Mouse (Mus musculus): ENCODE data around the gene Disp2. TPM values are rescaled to one million over a fixed set of nuclear protein-coding genes. Genes with fewer than 3 reads are reported as not detected.

Gene Disp2
- total and polyA plus RNA-seq, 3 experiments = 0.15 to 0.43 TPM; not detected in 1

DNA sequence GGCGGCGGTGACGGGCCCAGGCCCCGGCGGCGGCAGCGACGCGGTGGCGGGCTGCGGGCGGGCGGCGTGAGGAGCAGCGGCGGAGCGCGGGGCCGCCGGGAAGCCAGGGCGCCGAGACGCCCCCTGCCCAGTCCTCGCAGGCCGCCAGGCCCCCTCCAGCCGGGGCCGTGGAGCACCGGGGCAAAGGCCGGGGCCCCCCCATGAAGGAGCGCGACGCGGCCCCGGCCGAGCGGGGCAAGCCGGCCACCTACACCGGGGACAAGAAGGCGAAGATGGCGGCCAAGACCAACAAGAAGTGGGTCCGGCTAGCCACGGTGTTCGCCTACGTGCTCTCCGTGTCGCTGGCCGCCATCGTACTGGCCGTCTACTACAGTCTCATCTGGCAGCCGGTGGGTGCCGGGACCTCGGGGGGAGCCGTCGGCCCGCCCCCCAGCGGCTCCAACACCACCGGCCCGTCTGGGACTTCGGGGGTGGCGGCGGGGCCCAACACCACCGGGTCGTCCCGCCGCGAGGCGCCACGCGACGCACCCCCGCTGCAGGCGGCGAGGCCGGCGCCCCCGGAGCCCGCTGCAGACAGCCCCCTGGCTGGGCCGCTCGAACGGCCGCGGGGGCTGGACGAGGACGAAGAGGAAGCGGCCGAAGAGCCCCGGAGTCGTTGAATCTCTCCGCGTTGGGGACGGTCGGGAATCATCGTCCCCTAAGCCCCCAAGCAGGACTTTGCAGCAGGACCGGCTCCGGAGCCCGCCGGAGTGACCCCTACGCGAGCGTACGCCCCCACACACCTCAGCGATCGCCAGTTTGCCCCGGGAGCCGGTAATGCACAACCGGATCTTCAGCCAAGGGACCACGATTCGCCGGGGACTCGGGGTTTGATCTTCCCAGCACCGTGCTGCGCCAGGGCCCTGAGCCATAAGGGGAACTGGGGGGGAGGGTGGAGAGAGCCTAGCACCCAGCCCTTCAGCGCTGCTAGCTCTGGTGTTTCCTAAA is 33.3 kb upstream of the Disp2 start:
- H3K36me3 ChIP-seq (ENCODE audit: control insufficient read depth in 1 of 2, insufficient read depth in 2 of 2, low read length in 2 of 2) = peaks cover 3 to 11% of the 10 kb centered on the region in 2 experiments; a peak in 3 of 4 replicates
- H3K9ac ChIP-seq (ENCODE audit: control insufficient read depth, low read depth, low read length, poor library complexity, severe bottlenecking) = peak overlapping the region; percentile 81
- peak overlapping the region; percentile 33 for H3K27ac ChIP-seq (ENCODE audit: control insufficient read depth, low read depth, low read length)
- peaks cover 25% of the 10 kb centered on the region for H3K79me2 ChIP-seq (ENCODE audit: control insufficient read depth, insufficient read depth, low read length, poor library complexity)
- no peaks in the 10 kb centered on the region for H3K27me3 ChIP-seq (ENCODE audit: control insufficient read depth in 1 of 2, insufficient read depth in 2 of 2, low read length in 2 of 2)
- H3K4me1 ChIP-seq (ENCODE audit: control insufficient read depth in 1 of 2, insufficient read depth in 2 of 2, low read length in 2 of 2) = peaks cover 0 to 11% of the 10 kb centered on the region in 2 experiments; a peak in 3 of 4 replicates
- H3K9me3 ChIP-seq (replicated peaks; ENCODE audit: insufficient read depth, low read length) = no peaks in the 10 kb centered on the region
- H3K4me3 ChIP-seq (ENCODE audit: control insufficient read depth in 1 of 2, insufficient read depth in 1 of 2, low read depth in 2 of 2, low read length in 2 of 2) = peak overlapping the region; percentile 65 to 98
- TF ChIP-seq MXI1 (IDR thresholded peaks at IDR 0.05; ENCODE audit: low read depth, low read length) = peak; percentile 28; the same call in 1 of the 2 replicates
- no peak for TF ChIP-seq E2F4 (IDR thresholded peaks at IDR 0.05; ENCODE audit: borderline replicate concordance, low read depth, low read length)
- no peak for TF ChIP-seq MYB (IDR thresholded peaks at IDR 0.05; ENCODE audit: low read depth, low read length)
- TF ChIP-seq KAT2A (conservative IDR thresholded peaks at IDR 0.05; ENCODE audit: low read depth, low read length) = no peak
- 0 out of 2 replicates have a peak, but pooled peaks have one; percentile 12 for TF ChIP-seq TCF12 (IDR thresholded peaks at IDR 0.05; ENCODE audit: low read depth, low read length)
- 0 out of 2 replicates have a peak, but pooled peaks have one; percentile 41 for TF ChIP-seq UBTF (IDR thresholded peaks at IDR 0.05; ENCODE audit: borderline replicate concordance, insufficient read depth, low read depth, low read length)
- no peak for TF ChIP-seq ETS1 (IDR thresholded peaks at IDR 0.05; ENCODE audit: low read depth, low read length)
- peak; percentile 64; the same call in 1 of the 2 replicates for TF ChIP-seq SIN3A (IDR thresholded peaks at IDR 0.05; ENCODE audit: low read length)
- no peak for TF ChIP-seq MEF2A (IDR thresholded peaks at IDR 0.05; ENCODE audit: extremely low read depth, insufficient replicate concordance, low read depth, low read length, poor library complexity, severe bottlenecking)
- TF ChIP-seq HCFC1 (IDR thresholded peaks at IDR 0.05; ENCODE audit: low read depth, low read length) = peak; percentile 19; the same call in 1 of the 2 replicates
- TF ChIP-seq CTCF (IDR thresholded peaks at IDR 0.05 in 2 of 3, conservative IDR thresholded peaks at IDR 0.05 in 1 of 3; ENCODE audit: control insufficient read depth in 1 of 3, insufficient read depth in 1 of 3, low read depth in 2 of 3, low read length in 3 of 3, poor library complexity in 1 of 3, severe bottlenecking in 1 of 3) = peak in 1 of 3 experiments; percentile 1; a peak in 1 of 6 replicates
- peak; percentile 76 for DNase-seq (ENCODE audit: low read depth, low spot score)

DNA sequence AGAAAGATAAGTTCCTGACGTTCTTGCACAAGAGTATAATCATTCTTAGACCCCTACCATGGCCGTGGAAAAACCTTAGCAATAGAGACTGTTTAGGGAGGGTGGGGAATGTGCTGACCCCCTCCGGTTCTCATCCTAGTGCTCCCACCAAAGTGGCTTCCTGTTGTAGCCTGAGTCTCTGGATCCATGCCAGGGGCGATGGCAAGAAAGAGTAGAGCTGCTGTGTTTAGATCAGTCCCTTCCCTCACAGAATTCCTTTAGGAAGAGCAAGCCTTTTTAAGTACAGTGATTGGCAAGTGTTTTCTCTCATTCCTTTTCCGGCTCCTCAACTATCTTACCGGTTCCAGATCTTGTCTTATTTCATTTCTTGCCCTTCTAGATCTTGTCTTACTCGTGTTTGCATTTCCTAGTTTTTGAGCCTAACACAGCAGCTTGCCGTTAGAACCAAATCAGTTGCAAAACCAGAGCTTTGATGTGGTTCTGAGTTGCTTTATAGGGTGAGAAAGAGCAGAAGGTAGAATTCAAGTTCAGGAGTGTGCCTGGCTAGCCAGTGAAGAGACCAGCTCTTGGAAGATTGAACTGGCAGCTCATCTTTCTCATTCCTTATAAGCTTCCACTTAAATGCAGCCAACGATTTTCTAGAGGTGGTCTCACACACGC is 32.1 kb upstream of the Disp2 start:
- no peak overlapping the region for H3K27ac ChIP-seq (ENCODE audit: control insufficient read depth, low read depth, low read length)
- H3K36me3 ChIP-seq (ENCODE audit: control insufficient read depth in 1 of 2, insufficient read depth in 2 of 2, low read length in 2 of 2) = peaks cover 3 to 23% of the 10 kb centered on the region in 2 experiments; a peak in 3 of 4 replicates
- H3K4me3 ChIP-seq (ENCODE audit: control insufficient read depth in 1 of 2, insufficient read depth in 1 of 2, low read depth in 2 of 2, low read length in 2 of 2) = peak overlapping the region; percentile 65 to 98
- H3K9ac ChIP-seq (ENCODE audit: control insufficient read depth, low read depth, low read length, poor library complexity, severe bottlenecking) = peak overlapping the region; percentile 81
- H3K9me3 ChIP-seq (replicated peaks; ENCODE audit: insufficient read depth, low read length) = no peaks in the 10 kb centered on the region
- H3K4me1 ChIP-seq (ENCODE audit: control insufficient read depth in 1 of 2, insufficient read depth in 2 of 2, low read length in 2 of 2) = peaks cover 4 to 20% of the 10 kb centered on the region in 2 experiments
- TF ChIP-seq BHLHE40 (IDR thresholded peaks at IDR 0.05; ENCODE audit: borderline replicate concordance, low read depth, low read length) (no peak), MAZ (IDR thresholded peaks at IDR 0.05; ENCODE audit: low read depth, low read length) (0 out of 2 replicates have a peak, but pooled peaks have one; percentile 9), MXI1 (IDR thresholded peaks at IDR 0.05; ENCODE audit: low read depth, low read length) (no peak; the same call in 1 of the 2 replicates), TCF12 (IDR thresholded peaks at IDR 0.05; ENCODE audit: low read depth, low read length) (no peak)
- peaks cover 25% of the 10 kb centered on the region for H3K79me2 ChIP-seq (ENCODE audit: control insufficient read depth, insufficient read depth, low read length, poor library complexity)
- no peaks in the 10 kb centered on the region for H3K27me3 ChIP-seq (ENCODE audit: control insufficient read depth in 1 of 2, insufficient read depth in 2 of 2, low read length in 2 of 2)
- DNase-seq (ENCODE audit: low read depth, low spot score) = peak; percentile 75

Data from MEL (cell line).